Mouse (Mus musculus) thymus, adult 2 months (tissue): ENCODE data around the gene Ano1. TPM values are rescaled to one million over a fixed set of nuclear protein-coding genes. Genes with fewer than 3 reads are reported as not detected.

ENCODE experiments used
- DNase-seq: peaks from one replicate; pipeline ENCODE4 v3.0.0; 2021
- H3K27ac ChIP-seq: fragments of 200-500 bp; 2 replicates; pipeline ENCODE4 v1.5.1; 2012; ENCODE audit warnings: low read length, control low read depth; ENCODE audit not compliant: control insufficient read depth, insufficient read depth
- H3K27me3 ChIP-seq: fragments of 200-500 bp; 2 replicates; pipeline ENCODE4 v1.6.1; 2012; ENCODE audit warnings: mild to moderate bottlenecking, low read length, moderate library complexity, mixed read lengths; ENCODE audit not compliant: control insufficient read depth, insufficient read depth
- H3K36me3 ChIP-seq: fragments of 200-500 bp; 2 replicates; pipeline ENCODE4 v1.6.1; 2012; ENCODE audit warnings: mild to moderate bottlenecking, low read length, moderate library complexity; ENCODE audit not compliant: control insufficient read depth, insufficient read depth
- H3K4me1 ChIP-seq: fragments of 200-500 bp; replicated peaks from 2 replicates; pipeline ENCODE4 v1.6.1; 2012; ENCODE audit warnings: low read length; ENCODE audit not compliant: control insufficient read depth, insufficient read depth
- H3K4me3 ChIP-seq: fragments of 200-500 bp; 2 replicates; pipeline ENCODE4 v1.5.1; 2012; ENCODE audit warnings: mild to moderate bottlenecking, low read length, control low read depth, moderate library complexity; ENCODE audit not compliant: control insufficient read depth, insufficient read depth
- CTCF ChIP-seq: fragments of 200-500 bp; IDR thresholded peaks from 2 replicates; pipeline ENCODE4 v1.5.1; 2012; ENCODE audit warnings: mild to moderate bottlenecking, control low read depth, low read length, moderate library complexity, borderline replicate concordance; ENCODE audit not compliant: control insufficient read depth, poor library complexity, insufficient read depth; ENCODE audit errors: extremely low read depth
- POLR2A ChIP-seq: fragments of 200-500 bp; IDR thresholded peaks from 2 replicates; pipeline ENCODE4 v1.6.1; 2012; ENCODE audit warnings: mild to moderate bottlenecking, low read length, control low read depth, moderate library complexity; ENCODE audit not compliant: control insufficient read depth, poor library complexity, insufficient read depth; ENCODE audit errors: extremely low read depth
- WGBS: fragments of 180-500 bp; shearing (Covaris S2); methylation state at CpG from one replicate; pipeline ENCODE4 v1.1.7; 2018; 5-methylcytosine and 5-hydroxymethylcytosine counted together
- polyA plus RNA-seq: library from polyadenylated mRNA; depleted of rRNA; stranded (reverse); fragments of >200 nt; gene quantifications from 2 replicates; pipeline ENCODE4 v1.2.3, GENCODE M21; 2012

The Ano1 gene
- polyA plus RNA-seq, 1 experiment: 3.7 TPM

DNA sequence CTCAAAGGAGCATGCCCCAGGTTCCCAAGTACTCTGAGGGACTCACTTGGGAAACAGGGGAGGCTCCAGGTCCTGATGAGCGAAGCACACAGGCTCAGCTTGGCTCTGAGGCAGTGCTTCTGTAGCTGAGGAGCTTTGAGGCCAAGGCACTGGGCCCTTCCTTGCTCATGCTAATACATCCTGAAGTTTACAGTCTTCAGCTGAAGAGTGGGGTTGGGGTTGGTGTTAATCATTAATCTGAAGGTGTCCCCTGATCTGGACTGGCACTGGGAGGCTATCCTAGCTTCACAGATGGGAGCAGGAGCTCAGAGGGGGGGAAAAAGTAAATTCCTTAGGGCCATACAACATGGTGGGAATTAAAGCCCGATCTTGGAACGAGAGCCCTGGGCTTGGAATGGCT is 117.3 kb downstream of the Ano1 start:
- no peak for TF ChIP-seq POLR2A
- TF ChIP-seq CTCF: no peak
- Histone ChIP-seq H3K27ac (no peak overlapping the region), H3K27me3 (no peaks in the 10 kb centered on the region), H3K36me3 (no peaks in the 10 kb centered on the region), H3K4me3 (no peak overlapping the region), H3K4me1 (no peaks in the 10 kb centered on the region)
- DNase-seq: no peak
- WGBS: 90% methylated on average over 3 of the region's 3 CpGs

DNA sequence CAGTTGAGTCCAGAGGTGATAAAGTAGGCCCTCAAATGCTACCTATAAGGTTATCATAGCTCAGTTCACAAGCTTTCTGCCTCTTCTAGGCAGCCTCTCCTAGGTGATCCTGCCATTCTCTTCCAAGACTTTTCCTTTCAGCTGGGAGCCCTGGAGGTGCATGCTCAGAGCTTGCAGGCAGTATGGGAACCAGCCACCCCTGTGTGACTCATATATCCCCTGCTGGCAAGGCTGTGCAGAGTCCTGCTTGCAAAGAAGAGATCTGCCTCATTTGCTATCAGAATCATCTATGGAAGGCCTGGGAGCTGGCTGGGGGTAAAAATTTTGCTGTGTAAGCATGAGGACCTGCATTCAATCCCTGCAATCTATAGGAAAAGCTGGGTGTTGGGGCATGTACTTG is 119.5 kb downstream of the Ano1 start:
- Histone ChIP-seq H3K4me1 (no peaks in the 10 kb centered on the region), H3K27me3 (no peaks in the 10 kb centered on the region), H3K4me3 (no peak overlapping the region), H3K27ac (no peak overlapping the region), H3K36me3 (no peaks in the 10 kb centered on the region)
- no peak for DNase-seq
- TF ChIP-seq CTCF (no peak), POLR2A (no peak)

DNA sequence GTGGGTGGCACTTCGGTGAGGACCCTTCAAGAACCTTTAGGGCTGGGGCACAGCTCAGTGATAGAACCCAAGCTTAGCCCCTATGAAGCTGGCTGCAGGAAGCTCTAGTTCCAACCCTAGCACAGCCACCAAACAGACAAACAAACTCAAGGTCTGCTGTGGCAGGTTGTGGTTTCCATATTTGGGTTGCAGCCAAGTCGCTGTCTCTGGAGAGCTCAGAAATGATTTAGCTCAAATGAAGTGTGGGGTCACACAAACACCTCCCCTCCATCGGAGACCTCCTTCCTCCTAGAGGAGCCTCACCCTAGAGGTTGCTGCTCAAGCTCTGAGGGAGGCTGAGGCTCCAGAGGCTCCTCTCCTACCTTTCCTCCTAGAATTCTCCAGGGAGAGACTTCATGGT is 121.2 kb downstream of the Ano1 start:
- 2% methylated on average over 3 of the region's 3 CpGs for WGBS
- no peaks in the 10 kb centered on the region for H3K27me3 ChIP-seq
- no peak for TF ChIP-seq POLR2A
- no peak for TF ChIP-seq CTCF
- no peaks in the 10 kb centered on the region for H3K4me1 ChIP-seq
- no peak for DNase-seq
- H3K36me3 ChIP-seq: no peaks in the 10 kb centered on the region
- H3K27ac ChIP-seq: no peak overlapping the region
- H3K4me3 ChIP-seq: no peak overlapping the region

DNA sequence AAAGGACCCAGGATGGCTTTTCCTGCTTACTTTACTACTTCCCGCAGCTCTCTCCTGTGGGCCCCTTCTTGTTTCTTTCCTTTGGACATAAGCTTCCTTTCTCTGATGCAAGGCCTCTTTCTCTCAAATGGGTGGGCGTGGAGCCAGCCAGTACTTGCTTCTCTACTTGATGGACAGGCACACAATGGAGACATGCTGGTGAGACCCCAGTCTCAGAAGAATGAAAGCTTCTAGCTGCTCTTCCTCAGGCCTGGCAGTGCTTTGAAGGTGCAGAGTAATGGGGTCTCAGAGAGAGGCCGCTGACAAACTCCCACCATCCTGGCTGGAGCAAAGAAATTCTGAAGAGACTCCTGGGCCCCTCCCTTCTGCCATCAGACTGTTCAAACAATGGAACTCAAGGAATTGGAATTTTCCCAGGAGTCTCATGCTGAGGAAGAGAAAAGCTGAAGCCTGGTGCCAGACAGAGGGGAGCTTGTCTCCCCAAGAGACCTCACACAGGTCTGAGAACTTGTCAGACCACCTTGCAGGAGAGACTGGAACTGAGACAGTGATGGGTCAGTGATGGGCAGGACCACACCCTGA is 123.3 kb downstream of the Ano1 start:
- Histone ChIP-seq H3K27ac (no peak overlapping the region), H3K4me3 (no peak overlapping the region), H3K27me3 (no peaks in the 10 kb centered on the region), H3K4me1 (no peaks in the 10 kb centered on the region), H3K36me3 (no peaks in the 10 kb centered on the region)
- TF ChIP-seq CTCF (no peak), POLR2A (no peak)
- DNase-seq: no peak
- WGBS: 94% methylated on average over 3 of the region's 3 CpGs

DNA sequence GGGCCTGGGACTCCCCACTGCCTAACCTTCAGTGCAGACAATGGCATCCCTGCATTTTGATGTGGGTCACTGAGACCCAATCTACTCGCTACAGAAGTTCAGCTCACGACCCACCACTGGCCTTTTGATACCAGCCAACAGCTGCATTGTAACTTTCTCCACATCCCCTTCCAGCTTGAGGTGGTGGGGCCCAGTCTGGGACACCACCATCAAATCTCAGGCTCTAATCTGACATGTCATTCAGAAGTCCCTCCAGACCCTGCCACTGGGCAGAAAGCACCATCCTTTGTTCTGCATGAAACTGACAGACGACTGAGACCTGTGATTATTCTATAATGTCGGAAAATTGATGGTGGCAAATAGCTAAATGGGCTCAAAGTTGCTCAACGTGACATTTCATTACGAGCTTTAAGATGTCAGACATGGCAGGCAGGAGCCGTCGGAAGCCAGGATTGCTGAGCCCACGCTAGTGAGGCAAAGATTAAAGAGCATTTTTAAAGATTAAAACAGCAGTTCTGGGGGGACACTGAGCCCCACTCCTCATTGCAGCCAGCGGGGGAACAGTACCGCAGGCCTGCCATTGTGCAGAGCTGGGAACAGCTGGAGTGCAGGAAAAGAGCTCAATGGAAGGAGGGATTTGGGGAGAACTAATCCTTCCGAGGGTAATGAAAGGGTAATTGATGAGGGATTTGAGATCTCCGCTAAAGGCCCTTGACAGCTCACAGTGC is 124.0 kb downstream of the Ano1 start:
- no peak for DNase-seq
- TF ChIP-seq CTCF (no peak), POLR2A (no peak)
- no peaks in the 10 kb centered on the region for H3K36me3 ChIP-seq
- no peaks in the 10 kb centered on the region for H3K27me3 ChIP-seq
- H3K27ac ChIP-seq: no peak overlapping the region
- WGBS: 95% methylated on average over 13 of the region's 13 CpGs
- no peak overlapping the region for H3K4me3 ChIP-seq
- H3K4me1 ChIP-seq: no peaks in the 10 kb centered on the region

DNA sequence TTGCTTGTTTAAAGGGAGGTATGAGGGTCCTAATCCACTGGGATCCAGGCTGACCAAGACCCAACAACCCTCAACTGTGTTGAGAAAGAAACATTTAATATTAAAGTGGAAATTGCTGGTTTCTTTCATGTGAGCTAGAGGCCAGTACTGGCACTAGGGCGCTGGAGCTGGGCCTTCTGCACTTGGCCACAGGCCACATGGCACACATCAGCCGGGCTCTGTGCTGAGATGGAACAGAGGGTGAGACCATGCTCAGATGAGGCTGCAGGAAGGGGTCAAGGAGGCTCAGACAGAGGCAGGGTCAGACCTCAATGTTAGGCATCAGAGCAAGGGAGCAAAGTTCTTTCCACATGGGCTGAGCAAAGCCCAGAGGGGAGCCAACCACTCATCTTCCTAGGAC is 125.7 kb downstream of the Ano1 start:
- DNase-seq: no peak
- no peaks in the 10 kb centered on the region for H3K36me3 ChIP-seq
- TF ChIP-seq POLR2A: no peak
- no peaks in the 10 kb centered on the region for H3K4me1 ChIP-seq
- no peak overlapping the region for H3K27ac ChIP-seq
- no peak overlapping the region for H3K4me3 ChIP-seq
- 88% methylated on average over 2 of the region's 2 CpGs for whole genome bisulfite sequencing
- no peaks in the 10 kb centered on the region for H3K27me3 ChIP-seq
